Mouse (Mus musculus) embryonic facial prominence, embryonic 13.5 days (tissue): ENCODE measurements around the gene Coa5. TPM values are rescaled to one million over a fixed set of nuclear protein-coding genes. Genes with fewer than 3 reads are reported as not detected.

ENCODE experiments used
- ATAC-seq: fragments of 200-750 bp; cut with Nextera tagmentation; 2 replicates; pipeline ENCODE4 v1.8.0; 2017; ENCODE audit warnings: low read depth; ENCODE audit not compliant: insufficient number of reproducible peaks, insufficient read depth, low FRiP score, low TSS enrichment
- H3K27ac ChIP-seq: fragments of 300-500 bp; sonication (generic); 2 replicates; pipeline ENCODE4 v1.5.1; 2015; ENCODE audit warnings: moderate library complexity, mild to moderate bottlenecking, inconsistent platforms
- H3K27me3 ChIP-seq: fragments of 300-500 bp; sonication (generic); 2 replicates; pipeline ENCODE4 v1.6.1; 2015; ENCODE audit warnings: mild to moderate bottlenecking, inconsistent platforms
- H3K36me3 ChIP-seq: fragments of 300-500 bp; sonication (generic); 2 replicates; pipeline ENCODE4 v1.6.1; 2015; ENCODE audit warnings: mild to moderate bottlenecking, inconsistent platforms
- H3K4me1 ChIP-seq: fragments of 300-500 bp; sonication (generic); 2 replicates; pipeline ENCODE4 v1.6.1; 2015; ENCODE audit warnings: inconsistent platforms
- H3K4me2 ChIP-seq: fragments of 300-500 bp; sonication (generic); 2 replicates; pipeline ENCODE4 v1.6.1; 2015; ENCODE audit warnings: moderate library complexity, mild to moderate bottlenecking, inconsistent platforms
- H3K4me3 ChIP-seq: fragments of 300-500 bp; sonication (generic); 2 replicates; pipeline ENCODE4 v1.5.1; 2015; ENCODE audit warnings: mild to moderate bottlenecking, inconsistent platforms
- H3K9ac ChIP-seq: fragments of 300-500 bp; sonication (generic); 2 replicates; pipeline ENCODE4 v1.6.1; 2015; ENCODE audit warnings: mild to moderate bottlenecking, inconsistent platforms
- H3K9me3 ChIP-seq: fragments of 300-500 bp; sonication (generic); 2 replicates; pipeline ENCODE4 v1.6.1; 2016; ENCODE audit warnings: inconsistent platforms
- WGBS: fragments of 180-500 bp; shearing (Covaris S2); methylation state at CpG from one replicate; pipeline ENCODE4 v1.1.7; 2015; ENCODE audit warnings: mixed read lengths; 5-methylcytosine and 5-hydroxymethylcytosine counted together
- polyA plus RNA-seq: library from polyadenylated mRNA; unstranded; fragments of >200 nt; fragmentation: Nextera tagmentation; extraction: Ambion mirVana; gene quantifications from 2 replicates; pipeline ENCODE4 v1.2.1, GENCODE M21; 2015

Coa5 gene
- polyA plus RNA-seq, result 48.1 and 50.0 TPM in 2 replicates

DNA sequence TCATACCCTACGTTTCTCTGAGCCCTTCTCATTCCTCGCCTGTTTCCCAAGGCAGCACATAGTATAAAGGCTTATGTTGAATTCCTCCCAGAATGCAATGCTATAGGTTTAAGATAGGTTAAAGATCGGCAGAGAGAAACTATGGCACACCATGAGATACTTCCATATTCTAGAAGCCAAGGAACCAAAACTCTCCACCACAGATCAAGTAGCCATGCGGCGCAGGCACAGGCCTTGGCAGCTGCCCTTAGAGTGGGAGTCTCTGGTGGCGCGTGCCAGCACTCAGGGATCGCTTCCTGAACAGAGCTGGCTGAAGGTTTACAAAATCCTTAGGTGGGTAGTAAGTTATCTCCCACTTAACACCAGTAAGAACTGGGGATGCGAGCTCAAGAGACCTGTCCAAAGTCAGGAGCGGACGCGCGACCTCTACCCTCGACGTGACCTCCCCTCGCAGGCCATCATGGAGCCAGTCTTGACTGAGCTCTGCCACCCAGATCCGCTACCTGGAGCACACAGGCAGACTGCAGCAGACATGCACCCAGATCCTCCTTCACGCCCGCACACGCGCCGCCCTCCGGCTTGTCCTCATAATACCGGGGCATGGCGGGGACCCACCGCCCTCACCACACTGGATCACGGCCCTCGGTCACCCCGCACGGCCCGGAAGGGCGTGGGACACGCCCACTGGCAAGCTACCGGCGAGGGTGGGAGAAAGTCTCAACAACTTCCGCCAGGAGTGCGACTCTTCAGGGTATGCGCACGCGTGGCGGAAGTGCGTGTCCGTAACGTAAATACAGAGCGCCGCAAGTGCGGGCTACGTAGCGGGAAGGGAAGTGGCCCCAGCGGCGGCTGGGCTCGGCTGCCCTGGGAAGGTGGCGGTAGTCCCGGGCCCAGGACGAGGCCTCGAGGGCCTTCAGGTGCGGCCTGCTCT is at the start of gene Coa5, which contains the start of gene Unc50:
TSS of gene Coa5 (minus strand) at position 738 of the 931 bp plus-strand sequence.
TSS of gene Unc50 (plus strand) at position 774 of the 931 bp plus-strand sequence.
- ATAC-seq, result peak; percentile 95
- H3K9me3 ChIP-seq, result no peaks in the 10 kb centered on the region
- 3% methylated on average over 57 of the region's 57 CpGs for WGBS
- peak within 1 kb of the TSS; percentile 78 for H3K4me2 ChIP-seq
- peak within 1 kb of the TSS; percentile 94 for H3K9ac ChIP-seq
- peaks cover 52% of the 10 kb centered on the region for H3K36me3 ChIP-seq
- peaks cover 32% of the 10 kb centered on the region for H3K4me1 ChIP-seq
- no peaks in the 10 kb centered on the region for H3K27me3 ChIP-seq
- peak within 1 kb of the TSS; percentile 75 for H3K27ac ChIP-seq
- H3K4me3 ChIP-seq, result peak within 1 kb of the TSS; percentile 97

DNA sequence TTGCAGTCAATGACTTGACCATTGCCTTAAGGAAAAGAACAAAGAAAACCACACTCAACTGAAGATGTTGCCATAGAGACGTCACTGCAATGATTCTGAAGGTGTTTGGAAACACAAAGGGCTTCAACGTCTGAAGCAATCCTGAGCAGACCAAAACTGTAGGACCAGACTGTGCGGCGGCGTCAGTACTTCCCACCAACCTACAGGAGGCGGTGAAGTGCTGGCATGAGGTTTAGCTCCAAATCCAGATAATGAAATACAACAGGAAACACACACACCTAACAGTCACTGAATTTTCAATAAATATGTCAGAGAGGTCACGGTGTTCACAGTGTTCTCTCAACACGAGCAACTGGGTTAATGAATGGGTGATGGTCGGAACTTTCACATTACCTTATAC is 49.2 kb upstream of the Coa5 start:
- Histone ChIP-seq H3K27me3 (no peaks in the 10 kb centered on the region), H3K9ac (no peak overlapping the region), H3K9me3 (no peaks in the 10 kb centered on the region), H3K36me3 (no peaks in the 10 kb centered on the region), H3K4me1 (no peaks in the 10 kb centered on the region), H3K4me3 (no peak overlapping the region), H3K4me2 (no peak overlapping the region), H3K27ac (no peak overlapping the region)
- 82% methylated on average over 9 of the region's 9 CpGs for WGBS
- no peak for ATAC-seq

DNA sequence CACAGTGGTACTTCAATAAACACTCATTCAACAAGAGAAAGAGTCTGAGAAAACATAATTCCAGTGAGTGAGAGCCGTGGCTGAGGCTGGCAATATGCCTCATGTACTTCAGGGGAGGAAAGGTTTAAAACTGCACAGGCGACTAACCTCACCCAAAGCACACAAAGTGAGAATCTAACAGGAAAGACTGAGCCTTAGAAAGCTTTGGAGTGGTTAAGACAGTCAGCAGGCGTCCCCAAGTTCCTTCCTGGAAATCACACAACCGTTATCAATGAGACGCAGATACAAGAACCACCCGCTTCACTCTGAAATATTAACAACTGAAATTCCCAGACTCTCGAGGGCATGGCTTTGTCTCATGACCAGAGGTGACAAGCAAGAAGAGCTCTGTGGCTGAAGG is 48.5 kb upstream of the Coa5 start:
- H3K4me3 ChIP-seq, result no peak overlapping the region
- no peaks in the 10 kb centered on the region for H3K36me3 ChIP-seq
- no peak overlapping the region for H3K27ac ChIP-seq
- no peaks in the 10 kb centered on the region for H3K9me3 ChIP-seq
- no peaks in the 10 kb centered on the region for H3K4me1 ChIP-seq
- H3K4me2 ChIP-seq, result no peak overlapping the region
- WGBS, result 80% methylated on average over 7 of the region's 7 CpGs
- H3K27me3 ChIP-seq, result no peaks in the 10 kb centered on the region
- ATAC-seq, result no peak
- no peak overlapping the region for H3K9ac ChIP-seq

DNA sequence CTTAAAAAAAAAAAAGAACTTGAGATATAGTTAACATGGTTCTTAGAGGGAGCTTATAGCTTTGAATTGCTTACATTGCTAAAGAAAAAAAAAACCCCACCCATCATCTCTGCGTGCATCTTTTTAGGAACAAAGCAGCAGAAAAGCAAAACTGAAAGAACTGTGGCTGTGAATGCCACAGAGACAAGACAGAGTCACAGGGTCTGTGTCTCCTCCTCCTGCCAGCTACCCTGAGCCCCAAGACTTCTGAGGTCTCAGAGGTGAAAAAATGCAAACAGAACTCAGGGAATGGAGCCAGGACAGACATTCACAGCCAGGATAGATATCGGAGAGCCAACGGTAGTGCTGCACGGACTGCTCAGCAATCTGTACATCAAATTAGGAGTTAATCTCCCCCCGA is 48.0 kb upstream of the Coa5 start:
- H3K4me2 ChIP-seq, result no peak overlapping the region
- no peaks in the 10 kb centered on the region for H3K27me3 ChIP-seq
- no peak overlapping the region for H3K9ac ChIP-seq
- 76% methylated on average over 5 of the region's 5 CpGs for WGBS
- no peak overlapping the region for H3K27ac ChIP-seq
- H3K4me3 ChIP-seq, result no peak overlapping the region
- no peak for ATAC-seq
- no peaks in the 10 kb centered on the region for H3K36me3 ChIP-seq
- no peaks in the 10 kb centered on the region for H3K9me3 ChIP-seq
- H3K4me1 ChIP-seq, result 0 out of 2 replicates have a peak, but pooled peaks cover 4% of the 10 kb centered on the region

DNA sequence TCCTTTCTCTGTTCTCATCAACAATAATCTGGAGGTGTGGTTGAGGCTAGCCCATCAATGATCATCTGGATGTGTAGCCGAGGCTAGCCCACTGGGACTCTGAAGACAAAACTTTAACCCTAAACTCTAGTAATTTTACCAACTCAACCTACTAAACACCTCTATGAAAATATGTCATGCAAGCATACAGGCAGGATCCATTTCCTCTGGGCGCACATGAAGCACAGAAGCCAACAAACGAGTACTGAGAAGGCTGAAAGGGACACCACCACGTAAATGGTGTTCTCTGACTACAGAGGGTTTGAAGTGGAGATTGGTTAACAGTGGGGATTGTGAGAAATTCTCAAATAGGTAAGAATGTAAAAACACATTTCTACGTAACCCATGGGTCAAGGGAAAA is 47.3 kb upstream of the Coa5 start:
- no peak overlapping the region for H3K9ac ChIP-seq
- WGBS, result 91% methylated on average over 5 of the region's 5 CpGs
- no peaks in the 10 kb centered on the region for H3K27me3 ChIP-seq
- no peak overlapping the region for H3K4me2 ChIP-seq
- no peak for ATAC-seq
- H3K27ac ChIP-seq, result no peak overlapping the region
- 0 out of 2 replicates have a peak, but pooled peaks cover 4% of the 10 kb centered on the region for H3K4me1 ChIP-seq
- no peak overlapping the region for H3K4me3 ChIP-seq
- no peaks in the 10 kb centered on the region for H3K36me3 ChIP-seq
- no peaks in the 10 kb centered on the region for H3K9me3 ChIP-seq

DNA sequence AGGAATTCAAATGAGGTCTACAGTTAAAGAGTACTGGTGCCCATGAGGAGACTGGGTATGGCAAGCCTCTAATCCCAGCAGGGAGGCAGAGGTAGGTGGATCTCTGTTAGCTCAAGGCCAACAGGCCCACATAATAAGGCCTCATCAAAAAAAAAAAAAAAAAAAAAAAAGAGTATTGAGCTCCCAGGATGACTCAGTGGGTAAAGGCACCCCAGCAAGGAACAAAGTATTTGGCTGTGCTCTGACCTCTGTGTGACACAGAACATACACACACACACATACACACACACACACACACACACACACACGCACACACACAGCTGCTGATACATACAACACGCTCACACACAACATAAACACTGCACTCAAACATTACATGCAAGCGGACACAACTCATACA is 45.4 kb upstream of the Coa5 start:
- Histone ChIP-seq H3K9ac (no peak overlapping the region), H3K27me3 (no peaks in the 10 kb centered on the region), H3K4me2 (no peak overlapping the region), H3K27ac (no peak overlapping the region), H3K4me3 (no peak overlapping the region), H3K4me1 (0 out of 2 replicates have a peak, but pooled peaks cover 4% of the 10 kb centered on the region), H3K36me3 (no peaks in the 10 kb centered on the region), H3K9me3 (no peaks in the 10 kb centered on the region)
- WGBS, result 88% methylated on average over 3 of the region's 3 CpGs
- ATAC-seq, result no peak

DNA sequence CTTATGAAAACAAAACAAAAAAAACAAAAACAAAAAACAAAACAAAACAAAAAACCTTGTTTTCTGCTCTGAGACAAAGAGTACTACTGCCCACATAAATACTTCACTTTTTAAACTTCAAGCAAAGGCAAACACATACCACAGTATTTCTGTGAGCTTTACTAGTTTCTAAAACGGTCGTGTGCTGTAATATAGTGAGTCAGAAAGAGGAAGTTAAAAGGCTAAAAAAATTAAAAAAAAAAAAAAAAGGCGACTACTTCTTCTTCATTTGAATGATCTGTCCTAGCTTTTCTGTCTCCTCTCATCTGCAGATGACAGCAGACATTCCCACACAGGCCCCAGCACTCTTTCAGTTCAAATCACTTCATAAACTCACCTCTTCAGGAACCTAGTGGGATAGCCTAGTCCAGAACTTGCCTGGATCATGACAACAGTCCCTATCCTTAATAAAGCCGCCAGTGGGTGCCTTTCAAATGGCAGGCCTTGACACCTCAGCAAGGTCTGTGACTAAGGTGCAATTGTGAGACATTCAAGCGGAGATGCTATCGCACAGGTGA is 44.8 kb upstream of the Coa5 start:
- H3K36me3 ChIP-seq, result no peaks in the 10 kb centered on the region
- 0 out of 2 replicates have a peak, but pooled peaks cover 4% of the 10 kb centered on the region for H3K4me1 ChIP-seq
- no peak overlapping the region for H3K9ac ChIP-seq
- H3K9me3 ChIP-seq, result no peaks in the 10 kb centered on the region
- no peak overlapping the region for H3K4me3 ChIP-seq
- H3K27ac ChIP-seq, result no peak overlapping the region
- no peak for ATAC-seq
- H3K27me3 ChIP-seq, result no peaks in the 10 kb centered on the region
- H3K4me2 ChIP-seq, result no peak overlapping the region
- 89% methylated on average over 6 of the region's 6 CpGs for WGBS

DNA sequence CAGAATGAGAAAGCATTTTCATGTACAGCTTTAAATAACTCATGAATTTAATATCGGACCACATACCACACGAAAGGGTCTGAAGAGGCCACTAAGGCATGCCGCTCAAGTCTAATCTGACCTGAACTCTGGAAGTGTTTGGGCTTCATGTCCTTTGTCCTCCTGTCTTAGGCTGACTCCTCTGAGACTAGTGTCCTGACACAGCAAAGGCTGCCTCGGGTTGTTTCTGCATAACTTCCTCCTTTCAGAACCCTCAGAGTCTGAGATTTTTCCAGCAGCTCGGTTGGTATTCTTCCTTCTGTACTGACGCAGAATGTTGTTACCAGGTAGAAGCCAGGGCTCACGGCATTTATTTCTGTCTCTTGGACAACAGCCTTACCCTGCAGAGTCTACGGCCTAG is 44.1 kb upstream of the Coa5 start:
- Histone ChIP-seq H3K27ac (no peak overlapping the region), H3K9ac (no peak overlapping the region), H3K4me3 (no peak overlapping the region), H3K4me1 (0 out of 2 replicates have a peak, but pooled peaks cover 4% of the 10 kb centered on the region), H3K27me3 (no peaks in the 10 kb centered on the region), H3K9me3 (no peaks in the 10 kb centered on the region), H3K4me2 (no peak overlapping the region), H3K36me3 (0 out of 2 replicates have a peak, but pooled peaks cover 2% of the 10 kb centered on the region)
- WGBS, result 78% methylated on average over 8 of the region's 8 CpGs
- no peak for ATAC-seq

DNA sequence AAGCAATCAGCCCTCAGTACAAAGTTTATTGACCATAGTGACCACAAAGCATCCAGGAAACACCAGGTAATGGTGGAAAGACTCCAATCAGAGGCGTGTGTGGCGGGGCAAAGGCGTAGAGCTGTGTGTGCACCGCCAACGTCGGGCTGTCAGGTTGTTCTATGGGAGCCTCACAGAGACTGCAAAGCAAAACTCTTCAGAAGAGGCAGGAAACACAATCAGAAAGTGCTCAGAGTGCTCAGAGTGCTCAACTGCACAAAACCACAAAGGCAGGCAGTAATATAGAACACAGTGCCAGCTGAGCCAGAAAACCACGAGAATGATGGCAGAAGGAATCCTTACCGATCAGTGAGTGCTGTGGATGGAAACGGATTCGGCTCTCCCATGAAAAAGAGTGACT is 43.3 kb upstream of the Coa5 start:
- 72% methylated on average over 10 of the region's 10 CpGs for WGBS
- Histone ChIP-seq H3K4me2 (no peak overlapping the region), H3K4me3 (no peak overlapping the region), H3K27ac (no peak overlapping the region), H3K9me3 (peaks cover 3% of the 10 kb centered on the region; the same call in 1 of the 2 replicates), H3K4me1 (0 out of 2 replicates have a peak, but pooled peaks cover 4% of the 10 kb centered on the region), H3K9ac (no peak overlapping the region), H3K36me3 (peaks cover 5% of the 10 kb centered on the region; the same call in 1 of the 2 replicates), H3K27me3 (no peaks in the 10 kb centered on the region)
- no peak for ATAC-seq

DNA sequence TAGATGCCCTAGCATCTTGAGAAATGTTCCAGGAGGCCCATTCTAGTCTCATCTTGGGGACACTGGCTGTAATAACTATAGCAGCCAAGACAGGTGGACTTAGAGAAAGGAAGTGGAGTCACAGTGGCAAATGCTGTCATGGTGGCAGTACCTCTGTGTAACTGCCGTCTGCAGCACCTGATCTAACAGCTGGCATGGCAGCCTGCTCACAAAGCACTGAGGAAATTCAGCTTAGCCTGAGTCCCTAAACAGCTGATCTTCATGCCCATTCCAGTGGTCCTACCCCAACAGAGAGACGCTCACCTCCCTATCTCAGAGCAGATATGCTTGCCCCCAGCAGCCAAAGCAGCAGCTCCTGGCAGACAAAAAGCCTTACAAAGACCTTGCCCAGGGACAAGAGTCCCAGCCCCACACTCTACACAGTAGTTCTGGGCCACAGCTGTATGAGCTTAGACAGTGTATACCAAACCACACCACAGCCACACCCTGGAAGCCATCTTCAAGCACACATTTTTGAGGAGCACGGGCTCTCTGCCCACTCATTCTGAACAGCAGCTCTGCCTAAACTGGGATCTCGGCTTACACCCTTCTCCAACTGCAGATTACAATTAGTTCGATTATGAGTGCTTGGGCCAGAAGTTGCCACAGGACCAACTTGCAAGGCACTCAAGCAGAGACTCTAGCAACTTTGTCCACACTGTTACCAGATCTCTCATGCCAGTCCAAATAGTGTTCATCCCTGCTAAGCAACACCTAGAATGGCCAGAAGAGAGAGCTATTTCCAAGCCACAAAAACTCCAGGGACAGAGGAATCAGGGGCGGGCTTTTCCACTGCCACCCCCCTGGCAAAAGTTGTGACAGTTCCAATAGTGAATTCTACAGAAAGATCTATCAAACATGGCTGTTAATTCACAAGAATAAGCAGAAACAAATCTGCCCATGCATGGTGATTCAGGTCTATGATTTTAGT is 41.6 kb upstream of the Coa5 start:
- ATAC-seq, result no peak
- no peak overlapping the region for H3K27ac ChIP-seq
- H3K4me1 ChIP-seq, result 0 out of 2 replicates have a peak, but pooled peaks cover 4% of the 10 kb centered on the region
- 72% methylated on average over 6 of the region's 6 CpGs for WGBS
- peaks cover 3% of the 10 kb centered on the region; the same call in 1 of the 2 replicates for H3K9me3 ChIP-seq
- H3K4me3 ChIP-seq, result no peak overlapping the region
- H3K9ac ChIP-seq, result no peak overlapping the region
- H3K4me2 ChIP-seq, result no peak overlapping the region
- H3K36me3 ChIP-seq, result peaks cover 7% of the 10 kb centered on the region; the same call in 1 of the 2 replicates
- no peaks in the 10 kb centered on the region for H3K27me3 ChIP-seq

DNA sequence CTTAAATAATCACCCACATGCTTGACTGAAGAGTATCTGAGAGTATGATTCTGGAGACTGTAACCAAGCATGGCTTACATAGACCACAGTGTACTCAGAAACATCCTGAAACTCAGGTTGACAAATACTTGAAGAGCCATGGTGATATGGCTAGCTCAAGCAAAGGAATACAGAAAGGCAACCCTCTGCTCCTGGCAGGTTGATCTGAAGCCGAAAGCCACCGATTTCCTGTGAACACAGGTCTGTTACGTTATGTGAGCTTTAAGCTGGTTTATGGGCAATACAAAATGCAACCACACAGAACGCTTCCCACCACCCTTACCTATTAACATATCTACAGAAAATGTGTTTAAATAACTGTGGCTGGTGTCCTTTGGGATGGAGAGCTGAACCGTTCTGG is 39.1 kb upstream of the Coa5 start:
- 80% methylated on average over 5 of the region's 5 CpGs for WGBS

More for the DNA sequence above, 39.1 kb upstream of the Coa5 start:
- Histone ChIP-seq H3K36me3 (peaks cover 7% of the 10 kb centered on the region; the same call in 1 of the 2 replicates), H3K4me2 (no peak overlapping the region), H3K27me3 (no peaks in the 10 kb centered on the region), H3K27ac (no peak overlapping the region), H3K9ac (no peak overlapping the region), H3K4me3 (no peak overlapping the region), H3K4me1 (0 out of 2 replicates have a peak, but pooled peaks cover 4% of the 10 kb centered on the region), H3K9me3 (peaks cover 3% of the 10 kb centered on the region; the same call in 1 of the 2 replicates)
- ATAC-seq, result no peak
